Mouse (Mus musculus) E14TG2a.4 (cell line): Measurements from ENCODE around the gene Nudcd3.

Experiments
- H3K27me3 ChIP-seq: 2 replicates; pipeline ENCODE4 v1.6.1; 2014; ENCODE audit warnings: low read length, control low read depth; ENCODE audit not compliant: insufficient read depth
- H3K36me3 ChIP-seq: 2 replicates; pipeline ENCODE4 v1.6.1; 2014; ENCODE audit warnings: low read length, control low read depth; ENCODE audit not compliant: insufficient read depth
- H3K4me1 ChIP-seq: replicated peaks from 2 replicates; pipeline ENCODE4 v1.6.1; 2014; ENCODE audit warnings: low read depth, low read length, control low read depth
- H3K4me3 ChIP-seq: replicated peaks from 2 replicates; pipeline ENCODE4 v1.5.1; 2014; ENCODE audit warnings: mild to moderate bottlenecking, low read length
- H3K9me3 ChIP-seq: 2 replicates; pipeline ENCODE4 v1.6.1; 2014; ENCODE audit warnings: low read length, control low read depth
- CTCF ChIP-seq: conservative IDR thresholded peaks from 2 replicates; pipeline ENCODE4 v1.5.1; 2014; ENCODE audit warnings: low read length
- NANOG ChIP-seq: IDR thresholded peaks from 2 replicates; pipeline ENCODE4 v1.6.1; 2014; ENCODE audit warnings: borderline replicate concordance, low read length, mixed read lengths
- POU5F1 ChIP-seq: IDR thresholded peaks from 2 replicates; pipeline ENCODE4 v1.6.1; 2014; ENCODE audit warnings: low read length, borderline replicate concordance

Gene Nudcd3

DNA sequence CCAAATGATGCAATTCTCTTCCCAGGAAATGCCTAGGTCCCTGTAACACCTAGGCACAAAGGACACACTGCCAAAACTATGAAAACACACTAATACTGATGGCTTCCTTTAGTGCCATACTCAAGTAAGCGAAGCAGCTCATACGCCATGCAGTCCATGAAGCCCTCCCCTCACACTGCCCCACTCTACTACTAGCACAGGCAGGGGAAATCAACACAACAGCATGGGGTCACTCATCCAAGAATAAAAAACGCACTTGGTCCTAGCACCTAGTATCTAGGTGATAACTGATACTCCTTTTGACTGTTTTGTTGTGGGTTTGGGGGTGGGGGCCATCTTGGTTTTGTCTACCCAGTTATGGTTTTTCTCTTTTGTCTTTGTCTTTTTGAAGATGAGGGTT lies 12.8 kb downstream of the Nudcd3 start:
- H3K27me3 ChIP-seq = no peaks in the 10 kb centered on the region
- H3K36me3 ChIP-seq = peaks cover 69% of the 10 kb centered on the region
- no peak for TF ChIP-seq NANOG
- no peak for TF ChIP-seq CTCF
- no peak for TF ChIP-seq POU5F1
- H3K4me1 ChIP-seq = peaks cover 56% of the 10 kb centered on the region
- no peak overlapping the region for H3K4me3 ChIP-seq
- no peaks in the 10 kb centered on the region for H3K9me3 ChIP-seq

DNA sequence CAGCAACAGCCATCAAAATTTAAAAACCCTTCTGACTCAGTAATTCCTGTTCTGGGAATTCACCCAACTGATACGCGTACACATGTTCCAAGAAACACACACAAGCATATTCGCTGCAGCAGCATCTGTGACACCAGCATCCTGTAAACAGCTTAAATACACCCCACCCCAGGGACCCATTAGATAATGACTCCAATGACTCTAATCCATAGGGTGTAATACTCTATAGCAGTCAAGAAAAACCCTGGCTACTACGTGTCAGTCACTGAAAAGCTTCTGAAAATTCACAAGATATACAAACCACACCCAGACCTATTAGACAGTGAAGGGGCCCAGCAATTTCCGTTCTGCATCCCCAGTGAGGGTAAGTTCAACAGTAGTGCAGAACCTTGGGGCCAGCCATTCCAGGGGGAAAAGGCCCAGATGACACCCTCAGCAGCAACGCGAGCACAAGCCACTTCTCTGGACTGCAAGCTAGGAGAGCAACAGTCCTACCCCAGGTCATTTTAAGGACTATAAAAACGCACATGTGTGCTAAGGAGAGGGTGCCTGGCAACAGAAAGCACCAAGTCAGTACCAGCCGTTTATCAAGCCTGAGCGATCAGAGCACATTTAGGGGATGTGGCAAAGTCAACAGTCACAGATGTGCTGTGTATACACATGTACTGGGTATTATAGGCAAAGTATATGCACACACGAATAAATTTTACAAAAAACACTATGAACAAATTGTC lies 15.8 kb downstream of the Nudcd3 start:
- Histone ChIP-seq H3K4me1 (peaks cover 83% of the 10 kb centered on the region), H3K36me3 (peaks cover 45% of the 10 kb centered on the region), H3K4me3 (no peak overlapping the region), H3K27me3 (no peaks in the 10 kb centered on the region), H3K9me3 (no peaks in the 10 kb centered on the region)
- TF ChIP-seq POU5F1 (no peak), NANOG (no peak), CTCF (no peak)

DNA sequence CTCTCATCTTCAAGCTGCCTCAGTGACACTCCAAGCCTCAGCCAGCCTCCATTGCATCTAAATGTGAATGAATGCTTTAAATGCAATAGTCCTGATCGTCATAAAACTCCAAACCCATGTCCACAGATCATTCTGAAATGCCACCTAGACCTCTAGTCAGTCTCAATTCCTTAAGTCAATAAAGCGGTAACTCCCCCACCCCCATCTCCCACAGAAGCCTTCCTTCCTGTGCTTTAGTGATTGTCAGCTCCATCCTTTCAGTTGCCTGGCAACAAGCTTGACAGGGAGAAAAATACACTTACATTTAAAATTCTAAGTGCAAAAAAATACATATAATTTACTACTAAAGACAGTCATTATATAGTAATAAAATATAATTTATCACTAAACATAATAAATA lies 17.0 kb downstream of the Nudcd3 start:
- peaks cover 92% of the 10 kb centered on the region for H3K4me1 ChIP-seq
- H3K27me3 ChIP-seq = no peaks in the 10 kb centered on the region
- H3K4me3 ChIP-seq = peak overlapping the region; percentile 17; the same call in 1 of the 2 replicates
- H3K36me3 ChIP-seq = peaks cover 34% of the 10 kb centered on the region
- H3K9me3 ChIP-seq = no peaks in the 10 kb centered on the region
- TF ChIP-seq CTCF (no peak), NANOG (no peak), POU5F1 (no peak)

DNA sequence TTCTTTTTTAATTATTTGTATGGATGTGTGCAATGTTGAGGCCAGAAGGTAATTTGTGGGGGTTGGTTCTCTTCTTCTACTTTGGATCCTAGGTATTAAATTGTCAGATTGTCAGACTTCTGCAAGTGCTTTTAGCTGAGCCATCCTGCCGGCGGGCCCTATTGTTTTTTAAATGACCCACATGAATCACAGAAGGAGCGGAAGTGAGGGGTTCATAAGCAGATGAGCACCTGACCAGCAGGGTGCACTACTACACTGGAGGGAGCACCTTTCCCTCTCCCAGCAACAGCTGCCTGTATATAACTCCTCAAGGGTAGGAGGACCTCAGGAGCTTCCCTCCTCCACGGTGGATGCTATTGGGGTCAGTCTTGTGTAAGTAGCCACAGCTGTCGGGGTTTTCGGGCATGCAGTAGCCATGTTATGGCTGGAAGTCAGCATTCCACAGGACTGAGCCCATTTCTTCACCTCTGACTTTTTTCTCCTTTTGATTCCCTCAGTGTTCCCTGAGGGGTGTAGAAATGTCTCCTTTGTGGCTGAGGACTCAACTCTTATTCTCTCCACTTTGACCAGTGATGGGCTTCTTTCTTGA lies 19.3 kb downstream of the Nudcd3 start:
- Histone ChIP-seq H3K4me1 (peaks cover 92% of the 10 kb centered on the region), H3K36me3 (peaks cover 14% of the 10 kb centered on the region), H3K9me3 (no peaks in the 10 kb centered on the region), H3K4me3 (peak overlapping the region; percentile 68), H3K27me3 (no peaks in the 10 kb centered on the region)
- TF ChIP-seq POU5F1 (no peak; the same call in 1 of the 2 replicates), NANOG (peak; percentile 61; the same call in 1 of the 2 replicates)

DNA sequence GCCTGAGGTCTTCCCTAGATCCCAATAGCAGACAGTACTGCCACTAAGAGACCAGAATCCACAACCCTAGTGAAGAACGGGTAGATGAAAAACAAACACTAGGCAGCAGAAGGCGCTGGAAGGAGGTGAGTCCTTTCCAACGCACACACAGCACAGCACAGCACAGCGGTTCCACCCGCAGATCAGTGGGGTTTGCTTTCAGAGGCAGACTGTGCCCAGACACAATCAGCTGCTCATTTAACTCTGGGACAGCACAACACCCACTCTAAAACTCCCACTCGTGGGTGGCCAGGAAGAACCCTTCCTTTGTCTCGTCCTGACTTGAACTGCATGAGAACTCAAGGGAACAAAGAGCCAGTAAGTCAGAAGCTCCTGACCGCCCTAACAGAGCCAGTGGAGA lies 21.0 kb downstream of the Nudcd3 start:
- H3K9me3 ChIP-seq = no peaks in the 10 kb centered on the region

DNA sequence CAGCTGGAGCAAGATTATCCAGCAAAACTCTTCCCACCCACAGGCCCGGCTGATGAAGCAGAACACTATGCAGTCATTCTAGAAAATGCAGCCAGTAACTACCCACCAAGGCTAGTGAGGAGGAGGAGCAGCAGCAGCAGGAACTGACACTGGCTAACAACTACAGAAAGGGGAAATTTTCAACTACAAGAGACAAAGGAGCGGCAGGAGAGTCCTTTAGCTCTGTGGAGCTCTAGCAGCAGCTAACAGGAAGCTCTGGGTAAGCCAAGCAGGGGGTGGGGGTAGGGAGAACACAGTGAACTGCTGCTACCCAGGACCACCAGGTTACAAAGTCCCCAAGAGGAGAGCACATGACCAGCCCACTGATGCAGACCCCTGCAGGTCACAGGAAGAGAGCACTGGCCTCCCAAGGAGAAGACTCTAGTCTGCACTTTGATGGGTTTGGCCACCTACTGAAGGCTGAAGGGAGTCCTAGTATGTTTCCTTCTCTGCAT lies 21.5 kb downstream of the Nudcd3 start:
- Histone ChIP-seq H3K36me3 (peaks cover 12% of the 10 kb centered on the region), H3K4me1 (peaks cover 87% of the 10 kb centered on the region), H3K27me3 (no peaks in the 10 kb centered on the region), H3K4me3 (peak overlapping the region; percentile 68), H3K9me3 (no peaks in the 10 kb centered on the region)
- TF ChIP-seq POU5F1 (no peak), NANOG (no peak), CTCF (no peak)

More for the DNA sequence above, 21.0 kb downstream of the Nudcd3 start:
- H3K36me3 ChIP-seq = peaks cover 15% of the 10 kb centered on the region
- H3K4me1 ChIP-seq = peaks cover 92% of the 10 kb centered on the region
- TF ChIP-seq POU5F1 = no peak
- TF ChIP-seq NANOG = no peak
- TF ChIP-seq CTCF = no peak
- no peaks in the 10 kb centered on the region for H3K27me3 ChIP-seq
- peak overlapping the region; percentile 68 for H3K4me3 ChIP-seq

DNA sequence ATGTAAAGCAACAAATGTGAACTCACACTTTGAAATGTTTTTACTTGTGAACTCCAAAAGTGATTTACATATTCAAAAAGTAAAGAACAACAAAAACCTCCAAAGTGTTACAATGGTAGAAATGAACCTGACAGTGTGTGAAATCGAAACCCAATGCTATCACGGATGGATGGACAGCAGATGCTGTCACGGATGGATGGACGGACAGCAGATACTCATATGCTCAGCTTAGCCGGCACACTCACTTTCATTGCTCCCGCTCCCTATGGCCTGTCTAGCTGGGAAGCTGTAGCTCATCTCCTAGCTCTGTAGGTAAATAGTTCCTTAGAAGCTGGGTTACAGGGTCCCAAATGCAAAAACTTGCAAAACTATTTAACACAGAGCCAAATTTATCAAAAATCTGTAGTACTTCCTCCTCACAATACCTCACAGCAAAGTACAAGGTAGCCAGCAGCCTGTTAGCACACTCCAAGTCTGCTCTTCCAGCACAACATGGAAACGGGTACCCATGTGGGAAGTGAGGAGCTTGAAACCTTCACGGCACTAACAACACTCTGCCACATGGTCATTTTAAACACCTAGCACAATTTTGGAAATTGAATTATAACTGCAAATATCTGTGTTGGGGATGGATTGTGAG lies 22.3 kb downstream of the Nudcd3 start:
- H3K4me1 ChIP-seq = peaks cover 79% of the 10 kb centered on the region
- TF ChIP-seq POU5F1 = no peak

DNA sequence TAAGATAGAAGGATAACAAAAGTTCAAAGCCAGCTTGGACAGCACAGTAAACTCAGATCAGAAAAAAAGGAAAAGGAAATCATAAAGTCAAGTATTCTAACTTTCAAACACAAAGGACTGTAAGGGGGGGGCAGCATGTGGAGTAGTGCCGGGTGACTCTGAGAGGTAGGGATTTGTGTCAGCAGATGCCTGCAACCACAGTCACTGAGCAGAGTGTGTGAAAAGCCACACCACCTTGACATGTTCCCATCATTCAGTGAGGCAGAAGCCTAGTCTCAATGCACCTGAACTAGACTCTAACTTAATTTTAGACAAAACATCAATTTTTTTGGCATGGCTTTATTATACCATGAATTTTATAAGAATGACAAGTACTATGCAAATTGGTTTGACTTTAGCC lies 24.7 kb downstream of the Nudcd3 start:
- peaks cover 59% of the 10 kb centered on the region for H3K4me1 ChIP-seq
- TF ChIP-seq CTCF (no peak), POU5F1 (no peak), NANOG (no peak)

More for the DNA sequence above, 22.3 kb downstream of the Nudcd3 start:
- H3K36me3 ChIP-seq = peaks cover 8% of the 10 kb centered on the region
- H3K4me3 ChIP-seq = peak overlapping the region; percentile 68
- H3K9me3 ChIP-seq = no peaks in the 10 kb centered on the region
- H3K27me3 ChIP-seq = no peaks in the 10 kb centered on the region

More for the DNA sequence above, 24.7 kb downstream of the Nudcd3 start:
- peaks cover 4% of the 10 kb centered on the region; the same call in 1 of the 2 replicates for H3K36me3 ChIP-seq
- no peaks in the 10 kb centered on the region for H3K27me3 ChIP-seq
- H3K4me3 ChIP-seq = no peak overlapping the region
- no peaks in the 10 kb centered on the region for H3K9me3 ChIP-seq
